ENCODE assay signal across 11 mouse cellular contexts in the genomic region with DNA sequence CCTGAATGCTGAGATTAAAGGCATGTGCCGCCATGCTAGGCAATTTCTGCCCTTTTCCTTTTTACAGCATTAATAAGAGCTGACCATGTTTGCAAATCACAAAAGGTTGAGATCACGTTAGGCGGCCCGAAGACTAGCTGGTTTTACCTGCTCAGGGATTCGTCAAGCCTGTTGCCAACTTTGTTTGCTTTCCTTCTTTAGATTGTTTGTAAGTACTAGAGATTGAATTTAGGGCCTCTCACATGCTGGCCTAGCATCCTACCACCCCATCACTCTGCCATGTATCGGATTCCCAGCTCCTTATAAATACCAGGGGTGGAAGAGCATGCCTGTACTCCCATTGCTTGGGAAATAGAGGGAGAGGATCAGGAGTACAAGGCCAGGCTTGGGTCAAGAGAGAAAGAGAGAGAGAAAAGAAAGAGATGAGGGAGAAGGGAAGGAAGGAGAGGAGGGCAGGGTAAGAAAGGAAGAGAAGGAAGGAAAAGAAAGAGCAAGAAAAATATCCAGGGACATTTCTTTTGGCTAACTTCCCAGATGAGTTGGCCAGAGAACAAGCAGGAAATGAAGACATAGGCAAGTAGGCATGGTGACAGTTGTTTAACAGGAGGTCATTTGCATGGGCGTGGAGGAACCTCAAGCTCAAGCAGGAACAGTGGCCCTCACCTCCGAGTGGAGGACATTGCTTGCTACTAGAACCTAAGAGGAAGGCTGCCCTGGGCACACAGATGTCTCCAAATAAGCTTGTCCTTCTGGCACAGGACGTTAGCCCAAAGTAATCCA. TPM values are rescaled to one million over a fixed set of nuclear protein-coding genes. Genes with fewer than 3 reads are reported as not detected.
DNase-seq lines count a peak whose midpoint lies in the region; ATAC-seq and TF ChIP-seq lines count a peak whose summit lies in the region.
"Had no signal": no experiment of that assay in that cellular context is flagged by ENCODE, and none has a peak within 500 bp of the region (broad histone marks: within the 10 kb centered on the region; RNA-seq: fewer than 3 reads in every experiment).

No protein-coding gene starts in this region.

- no peak overlapping the region for H3K4me2 ChIP-seq in kidney, postnatal 0 days (ENCODE audit: low read length)
- H3K4me2 ChIP-seq in kidney, embryonic 16.5 days (replicated peaks; ENCODE audit: low read depth, low read length) = no peak overlapping the region
- H3K4me2 ChIP-seq in intestine, postnatal 0 days (replicated peaks; ENCODE audit: low read depth) = no peak overlapping the region
- H3K4me2 ChIP-seq: hindbrain, embryonic 12.5 days; neural tube, embryonic 12.5 days had no signal

- no peak for TF ChIP-seq CTCF in kidney, postnatal 0 days (IDR thresholded peaks at IDR 0.05; ENCODE audit: low read depth)
- no peak for TF ChIP-seq CTCF in intestine, postnatal 0 days (IDR thresholded peaks at IDR 0.05; ENCODE audit: low read depth)

- WGBS in kidney, postnatal 0 days = 71% methylated on average over 9 of the region's 9 CpGs
- WGBS in kidney, embryonic 16.5 days = 73% methylated on average over 9 of the region's 9 CpGs
- WGBS in intestine, postnatal 0 days = 58% methylated on average over 9 of the region's 9 CpGs
- 82% methylated on average over 9 of the region's 9 CpGs for WGBS in hindbrain, embryonic 10.5 days

- H3K27ac ChIP-seq in kidney, postnatal 0 days = 0 out of 2 replicates have a peak overlapping the region, but pooled peaks have one; percentile 19
- H3K27ac ChIP-seq in kidney, embryonic 16.5 days (ENCODE audit: low read length) = no peak overlapping the region
- H3K27ac ChIP-seq in intestine, postnatal 0 days (ENCODE audit: low read depth, low read length) = no peak overlapping the region; the same call in 1 of the 2 replicates
- H3K27ac ChIP-seq in hindbrain, embryonic 10.5 days = no peak overlapping the region
- H3K27ac ChIP-seq: hindbrain, embryonic 12.5 days; neural tube, embryonic 12.5 days had no signal

- H3K9ac ChIP-seq in kidney, postnatal 0 days (ENCODE audit: low read depth, low read length) = no peak overlapping the region
- H3K9ac ChIP-seq in kidney, embryonic 16.5 days (replicated peaks; ENCODE audit: low read length) = no peak overlapping the region
- H3K9ac ChIP-seq in intestine, postnatal 0 days (ENCODE audit: low read depth, low read length) = no peak overlapping the region
- H3K9ac ChIP-seq: hindbrain, embryonic 12.5 days; neural tube, embryonic 12.5 days had no signal

- H3K4me1 ChIP-seq in kidney, postnatal 0 days (replicated peaks; ENCODE audit: insufficient read depth, low read length) = no peaks in the 10 kb centered on the region
- no peaks in the 10 kb centered on the region; the same call in 1 of the 2 replicates for H3K4me1 ChIP-seq in kidney, embryonic 16.5 days (ENCODE audit: insufficient read depth, low read length)
- no peaks in the 10 kb centered on the region; the same call in 1 of the 2 replicates for H3K4me1 ChIP-seq in intestine, postnatal 0 days (replicated peaks; ENCODE audit: control insufficient read depth, insufficient read depth, low read length)
- no peaks in the 10 kb centered on the region for H3K4me1 ChIP-seq in hindbrain, embryonic 10.5 days (replicated peaks)
- H3K4me1 ChIP-seq: hindbrain, embryonic 12.5 days; neural tube, embryonic 12.5 days had no signal

- H3K36me3 ChIP-seq in kidney, postnatal 0 days (ENCODE audit: insufficient read depth, low read length) = no peaks in the 10 kb centered on the region
- no peaks in the 10 kb centered on the region for H3K36me3 ChIP-seq in kidney, embryonic 16.5 days (ENCODE audit: insufficient read depth, low read length)
- no peaks in the 10 kb centered on the region for H3K36me3 ChIP-seq in intestine, postnatal 0 days (ENCODE audit: control insufficient read depth, insufficient read depth)
- H3K36me3 ChIP-seq in hindbrain, embryonic 10.5 days = no peaks in the 10 kb centered on the region
- H3K36me3 ChIP-seq: hindbrain, embryonic 12.5 days; neural tube, embryonic 12.5 days had no signal

- no peaks in the 10 kb centered on the region for H3K27me3 ChIP-seq in kidney, postnatal 0 days (ENCODE audit: insufficient read depth, low read length)
- no peaks in the 10 kb centered on the region for H3K27me3 ChIP-seq in kidney, embryonic 16.5 days (ENCODE audit: insufficient read depth, low read length)
- no peaks in the 10 kb centered on the region for H3K27me3 ChIP-seq in intestine, postnatal 0 days (replicated peaks; ENCODE audit: control insufficient read depth, insufficient read depth, low read length)
- no peaks in the 10 kb centered on the region for H3K27me3 ChIP-seq in hindbrain, embryonic 10.5 days (ENCODE audit: insufficient read depth, poor library complexity, severe bottlenecking)
- H3K27me3 ChIP-seq: hindbrain, embryonic 12.5 days; neural tube, embryonic 12.5 days; Patski had no signal

- no peak for ATAC-seq in kidney, postnatal 0 days (replicated peaks; ENCODE audit: low FRiP score, low read depth)
- no peak for ATAC-seq in kidney, embryonic 16.5 days (ENCODE audit: low FRiP score, low TSS enrichment)
- ATAC-seq in common myeloid progenitor, adult 5-6 weeks (replicated peaks; ENCODE audit: low read depth, poor library complexity, severe bottlenecking) = peak; percentile 42; the same call in 1 of the 2 replicates
- ATAC-seq in intestine, postnatal 0 days = peak; percentile 39; the same call in 1 of the 2 replicates
- ATAC-seq in monocyte, adult 5-6 weeks (replicated peaks; ENCODE audit: insufficient number of reproducible peaks, low FRiP score, low TSS enrichment, poor library complexity, severe bottlenecking) = peak; percentile 47; the same call in 1 of the 2 replicates
- ATAC-seq: Patski had no signal

- no peak overlapping the region for H3K4me3 ChIP-seq in kidney, postnatal 0 days (replicated peaks; ENCODE audit: low read depth, low read length)
- no peak overlapping the region for H3K4me3 ChIP-seq in kidney, embryonic 16.5 days (ENCODE audit: low read length)
- H3K4me3 ChIP-seq in intestine, postnatal 0 days (ENCODE audit: low read depth, low read length) = no peak overlapping the region
- no peak overlapping the region for H3K4me3 ChIP-seq in hindbrain, embryonic 10.5 days
- H3K4me3 ChIP-seq: hindbrain, embryonic 12.5 days; neural tube, embryonic 12.5 days had no signal

- DNase-seq in kidney, postnatal 0 days (ENCODE audit: low spot score) = peak; percentile 43
- DNase-seq in hindbrain, embryonic 10.5 days (ENCODE audit: low spot score) = no peak
- no peak for DNase-seq in layer of hippocampus, postnatal 14 days (ENCODE audit: low spot score in 2 of 2)
- DNase-seq: cerebellum, adult 18-20 months had no signal

- H3K9me3 ChIP-seq in kidney, postnatal 0 days (replicated peaks; ENCODE audit: low read length) = no peaks in the 10 kb centered on the region
- H3K9me3 ChIP-seq in kidney, embryonic 16.5 days (ENCODE audit: low read length) = no peaks in the 10 kb centered on the region
- no peaks in the 10 kb centered on the region for H3K9me3 ChIP-seq in intestine, postnatal 0 days (ENCODE audit: control insufficient read depth)
- no peaks in the 10 kb centered on the region for H3K9me3 ChIP-seq in hindbrain, embryonic 10.5 days
- H3K9me3 ChIP-seq: hindbrain, embryonic 12.5 days; neural tube, embryonic 12.5 days had no signal

RNA-seq across cellular contexts. Expression of gene Ypel2, which starts 32.8 kb away (rescaled TPM):
- 10.6 and 11.1 TPM in 2 replicates for polyA plus RNA-seq in kidney, postnatal 0 days (2015; fragmentation: Nextera tagmentation; extraction: Ambion mirVana)
- 11.6 and 13.2 TPM in 2 replicates for polyA plus RNA-seq in kidney, embryonic 16.5 days (2015; fragmentation: Nextera tagmentation; extraction: Ambion mirVana)
- 2.4 and 5.3 TPM in 2 replicates for total RNA-seq in common myeloid progenitor, adult 5-6 weeks (2017)
- 4.6 and 5.9 TPM in 2 replicates for polyA plus RNA-seq in intestine, postnatal 0 days (2015; fragmentation: Nextera tagmentation; extraction: Ambion mirVana)
- total RNA-seq in monocyte, adult 5-6 weeks (2017) = 4.2 to 10.7 TPM (median 6.5 TPM) in 3 replicates
- 4.2 and 4.3 TPM in 2 replicates for polyA plus RNA-seq in hindbrain, embryonic 10.5 days (2016; fragmentation: Nextera tagmentation; extraction: Ambion mirVana)
- 10 to 100 TPM; 20.5 to 21.9 TPM for total RNA-seq in layer of hippocampus, postnatal 14 days (2021)

RNA-seq across cellular contexts. Expression of gene Gdpd1, which starts 47.6 kb away (rescaled TPM):
- polyA plus RNA-seq in kidney, postnatal 0 days (2015; fragmentation: Nextera tagmentation; extraction: Ambion mirVana) = 22.3 and 24.4 TPM in 2 replicates
- polyA plus RNA-seq in kidney, embryonic 16.5 days (2015; fragmentation: Nextera tagmentation; extraction: Ambion mirVana) = 25.6 and 25.7 TPM in 2 replicates
- 2.7 and 4.5 TPM in 2 replicates for total RNA-seq in common myeloid progenitor, adult 5-6 weeks (2017)
- 16.0 and 16.7 TPM in 2 replicates for polyA plus RNA-seq in intestine, postnatal 0 days (2015; fragmentation: Nextera tagmentation; extraction: Ambion mirVana)
- total RNA-seq in monocyte, adult 5-6 weeks (2017) = not detected in 3 replicates
- 51.2 and 82.4 TPM in 2 replicates for polyA plus RNA-seq in hindbrain, embryonic 10.5 days (2016; fragmentation: Nextera tagmentation; extraction: Ambion mirVana)
- 10 to 100 TPM; 53.5 to 54.8 TPM for total RNA-seq in layer of hippocampus, postnatal 14 days (2021)

Comparison
In these comparisons a context has a peak if more than half of its experiments do, and no peak if none do; other contexts are left out.
1. ATAC-seq: peak in common myeloid progenitor, adult 5-6 weeks (single experiment), intestine, postnatal 0 days (single experiment) and monocyte, adult 5-6 weeks (single experiment); none in kidney, postnatal 0 days (single experiment) and kidney, embryonic 16.5 days (single experiment).